Mouse (Mus musculus) gastrocnemius, postnatal 4 days (tissue): ENCODE results near the gene Ccdc60. TPM values are rescaled to one million over a fixed set of nuclear protein-coding genes. Genes with fewer than 3 reads are reported as not detected.

Experiments
- DNase-seq, 2 experiments: peaks; one replicate each; pipeline ENCODE4 v3.0.0; 2021 to 2022; ENCODE audit warnings: low spot score in 2 of 2, mixed read lengths in 2 of 2
- total RNA-seq, 2 experiments: library from RNA; stranded (reverse); gene quantifications; 2 replicates each; pipeline ENCODE4 v1.2.3; 2021

Gene Ccdc60
- total RNA-seq, 2 experiments from 2014 or later, result 0.08 TPM; not detected in 1

- no peak for DNase-seq
Observed at GRCm38 (mm10) chr5:116080736-116081135, 208.0 kb downstream of the Ccdc60 start.

Other genes with a start within 250 kb of the Ccdc60 start
- 10 to 100 TPM; 43.7 to 44.3 TPM for gene Tmem233, start 205.7 kb downstream of the Ccdc60 start, total RNA-seq
- 100 to 1,000 TPM; 188 to 208 TPM for gene Hspb8, start 133.9 kb upstream of the Ccdc60 start, total RNA-seq